Mouse (Mus musculus): ENCODE results near the gene Tmem132c. TPM values are rescaled to one million over a fixed set of nuclear protein-coding genes. Genes with fewer than 3 reads are reported as not detected.

Tmem132c gene
- polyA plus RNA-seq, 1 experiment from 2014 or later: 11.9 TPM

DNA sequence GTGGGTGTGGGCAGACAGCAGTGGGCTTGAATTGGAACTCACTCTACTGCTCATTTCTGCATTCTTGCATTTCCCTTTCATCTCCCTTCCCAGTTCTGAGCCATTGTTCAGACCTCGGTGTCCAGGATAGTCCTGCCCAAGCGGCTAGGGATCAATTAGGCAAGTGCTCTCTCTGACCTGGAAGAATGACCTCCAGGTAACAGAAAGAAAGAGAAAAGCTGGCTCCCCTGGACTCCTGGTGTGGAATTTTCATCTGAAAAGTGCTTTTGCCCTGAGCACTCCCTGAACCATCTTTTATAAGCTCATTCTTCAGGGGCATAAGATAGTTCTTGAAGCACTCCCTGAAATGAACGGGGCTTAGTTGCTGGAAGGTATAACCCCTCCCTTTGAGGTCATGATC, 228.7 kb downstream of the Tmem132c start:
- DNase-seq (ENCODE audit: low spot score): no peak
- WGBS: 72% methylated on average over 3 of the region's 3 CpGs
- Histone ChIP-seq H3K27me3 (ENCODE audit: insufficient read depth, poor library complexity, severe bottlenecking) (no peaks in the 10 kb centered on the region), H3K36me3 (no peaks in the 10 kb centered on the region), H3K4me1 (peaks cover 11% of the 10 kb centered on the region; the same call in 1 of the 2 replicates), H3K27ac (no peak overlapping the region), H3K9me3 (no peaks in the 10 kb centered on the region), H3K4me3 (no peak overlapping the region)

- H3K4me3 ChIP-seq: no peak overlapping the region
- H3K27me3 ChIP-seq (ENCODE audit: insufficient read depth, poor library complexity, severe bottlenecking): no peaks in the 10 kb centered on the region
- H3K27ac ChIP-seq: no peak overlapping the region
- H3K9me3 ChIP-seq: no peaks in the 10 kb centered on the region
- WGBS: 34% methylated on average over 5 of the region's 5 CpGs
- no peaks in the 10 kb centered on the region for H3K36me3 ChIP-seq
- peaks cover 11% of the 10 kb centered on the region; the same call in 1 of the 2 replicates for H3K4me1 ChIP-seq
- DNase-seq (ENCODE audit: low spot score): no peak
Measured at GRCm38 (mm10) chr5:127471902-127472301, 230.3 kb downstream of the Tmem132c start.

- DNase-seq (ENCODE audit: low spot score): no peak
- H3K27ac ChIP-seq: no peak overlapping the region
- no peaks in the 10 kb centered on the region for H3K9me3 ChIP-seq
- 20% methylated on average over 2 of the region's 2 CpGs for WGBS
- peaks cover 9% of the 10 kb centered on the region; the same call in 1 of the 2 replicates for H3K4me1 ChIP-seq
- no peak overlapping the region for H3K4me3 ChIP-seq
- H3K27me3 ChIP-seq (ENCODE audit: insufficient read depth, poor library complexity, severe bottlenecking): no peaks in the 10 kb centered on the region
- no peaks in the 10 kb centered on the region for H3K36me3 ChIP-seq
Measured at GRCm38 (mm10) chr5:127473706-127474105, 232.1 kb downstream of the Tmem132c start.

- H3K27me3 ChIP-seq (ENCODE audit: insufficient read depth, poor library complexity, severe bottlenecking): no peaks in the 10 kb centered on the region
- WGBS: 82% methylated on average over 6 of the region's 6 CpGs
- DNase-seq (ENCODE audit: low spot score): no peak
- H3K27ac ChIP-seq: no peak overlapping the region
- no peaks in the 10 kb centered on the region for H3K36me3 ChIP-seq
- H3K4me1 ChIP-seq: peaks cover 10% of the 10 kb centered on the region; the same call in 1 of the 2 replicates
- no peaks in the 10 kb centered on the region for H3K9me3 ChIP-seq
- H3K4me3 ChIP-seq: no peak overlapping the region
Measured at GRCm38 (mm10) chr5:127474856-127475255, 233.2 kb downstream of the Tmem132c start.

- Histone ChIP-seq H3K27ac (no peak overlapping the region), H3K9me3 (no peaks in the 10 kb centered on the region), H3K4me3 (no peak overlapping the region), H3K27me3 (ENCODE audit: insufficient read depth, poor library complexity, severe bottlenecking) (no peaks in the 10 kb centered on the region), H3K4me1 (peaks cover 10% of the 10 kb centered on the region; the same call in 1 of the 2 replicates), H3K36me3 (no peaks in the 10 kb centered on the region)
- DNase-seq (ENCODE audit: low spot score): no peak
- 39% methylated on average over 9 of the region's 9 CpGs for WGBS
Measured at GRCm38 (mm10) chr5:127477790-127478189, 236.2 kb downstream of the Tmem132c start.

DNA sequence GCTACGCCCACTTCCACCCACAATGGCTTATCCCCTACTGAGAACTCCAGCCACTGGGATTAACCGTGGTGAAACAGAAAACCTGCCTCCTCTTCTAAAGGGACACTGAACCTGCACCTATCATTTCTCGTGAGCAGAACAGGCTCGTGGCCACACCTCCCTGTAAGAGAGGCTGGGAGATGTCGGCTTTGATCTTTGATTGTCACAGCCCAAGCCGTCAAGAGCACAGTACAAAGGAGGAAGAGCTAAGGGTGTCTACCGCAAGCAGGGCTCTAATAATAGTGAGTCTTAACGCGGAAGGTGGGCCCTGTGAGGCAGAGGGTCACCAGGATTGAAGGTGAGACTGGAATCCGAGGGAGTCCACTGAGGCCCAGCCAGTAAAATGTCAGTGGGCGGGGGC, 236.7 kb downstream of the Tmem132c start:
- no peaks in the 10 kb centered on the region for H3K27me3 ChIP-seq (ENCODE audit: insufficient read depth, poor library complexity, severe bottlenecking)
- WGBS: 18% methylated on average over 11 of the region's 11 CpGs
- H3K9me3 ChIP-seq: no peaks in the 10 kb centered on the region
- H3K4me1 ChIP-seq: peaks cover 10% of the 10 kb centered on the region; the same call in 1 of the 2 replicates
- no peak overlapping the region for H3K4me3 ChIP-seq
- H3K27ac ChIP-seq: no peak overlapping the region
- no peaks in the 10 kb centered on the region for H3K36me3 ChIP-seq
- no peak for DNase-seq (ENCODE audit: low spot score)

GRCm38 (mm10) chr5:127480931-127481330, 239.3 kb downstream of the Tmem132c start:
- Histone ChIP-seq H3K4me1 (peaks cover 10% of the 10 kb centered on the region; the same call in 1 of the 2 replicates), H3K9me3 (no peaks in the 10 kb centered on the region), H3K27ac (no peak overlapping the region), H3K36me3 (no peaks in the 10 kb centered on the region), H3K27me3 (ENCODE audit: insufficient read depth, poor library complexity, severe bottlenecking) (no peaks in the 10 kb centered on the region), H3K4me3 (no peak overlapping the region)
- 78% methylated on average over 9 of the region's 9 CpGs for WGBS
- DNase-seq (ENCODE audit: low spot score): no peak

DNA sequence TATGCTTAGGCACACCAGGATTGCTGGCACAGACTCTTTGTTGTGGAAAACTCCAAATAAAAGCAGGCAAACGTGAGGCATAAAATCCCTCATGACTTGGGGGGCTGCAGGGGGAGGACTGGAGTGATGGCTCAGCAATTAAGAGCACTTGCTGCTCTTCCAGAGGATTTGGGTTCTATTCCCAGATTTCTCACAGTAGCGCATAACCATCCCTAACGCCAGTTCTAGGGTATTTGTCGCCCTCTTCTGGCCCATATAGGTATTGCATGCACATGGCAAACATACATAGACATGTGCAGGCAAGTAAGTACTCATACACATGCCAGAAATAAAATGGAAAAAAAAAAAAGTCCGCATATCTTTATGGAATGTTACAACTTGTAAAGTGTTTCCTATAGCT, 239.8 kb downstream of the Tmem132c start:
- Histone ChIP-seq H3K27me3 (ENCODE audit: insufficient read depth, poor library complexity, severe bottlenecking) (no peaks in the 10 kb centered on the region), H3K27ac (no peak overlapping the region), H3K9me3 (no peaks in the 10 kb centered on the region), H3K4me1 (peaks cover 10% of the 10 kb centered on the region; the same call in 1 of the 2 replicates), H3K4me3 (no peak overlapping the region), H3K36me3 (no peaks in the 10 kb centered on the region)
- 17% methylated on average over 5 of the region's 5 CpGs for WGBS
- DNase-seq (ENCODE audit: low spot score): no peak

DNA sequence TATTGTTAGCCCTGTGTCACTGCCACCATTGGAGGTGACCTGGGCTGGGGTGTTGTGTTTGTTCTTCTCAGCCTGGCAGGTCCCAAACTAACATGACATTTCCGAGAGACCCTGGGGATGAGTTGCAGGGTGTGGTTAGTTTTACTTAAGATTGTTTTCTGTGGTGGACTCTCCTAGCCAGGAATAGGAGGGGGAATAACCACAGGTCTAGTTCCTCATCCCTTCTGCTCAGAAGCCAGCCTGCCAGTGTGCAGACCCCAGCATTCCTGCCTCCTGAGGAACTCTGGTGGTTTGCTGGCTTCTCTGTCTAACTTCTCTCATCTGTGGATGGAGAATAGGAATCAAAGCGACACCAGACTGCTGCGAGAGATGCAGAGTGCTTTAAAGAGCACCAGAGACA, 240.7 kb downstream of the Tmem132c start:
- no peak for DNase-seq (ENCODE audit: low spot score)
- no peak overlapping the region for H3K27ac ChIP-seq
- H3K4me3 ChIP-seq: no peak overlapping the region
- 0 out of 2 replicates have a peak, but pooled peaks cover 2% of the 10 kb centered on the region for H3K9me3 ChIP-seq
- no peaks in the 10 kb centered on the region for H3K27me3 ChIP-seq (ENCODE audit: insufficient read depth, poor library complexity, severe bottlenecking)
- no peaks in the 10 kb centered on the region for H3K36me3 ChIP-seq
- 80% methylated on average over 3 of the region's 3 CpGs for WGBS
- H3K4me1 ChIP-seq: peaks cover 10% of the 10 kb centered on the region; the same call in 1 of the 2 replicates

DNA sequence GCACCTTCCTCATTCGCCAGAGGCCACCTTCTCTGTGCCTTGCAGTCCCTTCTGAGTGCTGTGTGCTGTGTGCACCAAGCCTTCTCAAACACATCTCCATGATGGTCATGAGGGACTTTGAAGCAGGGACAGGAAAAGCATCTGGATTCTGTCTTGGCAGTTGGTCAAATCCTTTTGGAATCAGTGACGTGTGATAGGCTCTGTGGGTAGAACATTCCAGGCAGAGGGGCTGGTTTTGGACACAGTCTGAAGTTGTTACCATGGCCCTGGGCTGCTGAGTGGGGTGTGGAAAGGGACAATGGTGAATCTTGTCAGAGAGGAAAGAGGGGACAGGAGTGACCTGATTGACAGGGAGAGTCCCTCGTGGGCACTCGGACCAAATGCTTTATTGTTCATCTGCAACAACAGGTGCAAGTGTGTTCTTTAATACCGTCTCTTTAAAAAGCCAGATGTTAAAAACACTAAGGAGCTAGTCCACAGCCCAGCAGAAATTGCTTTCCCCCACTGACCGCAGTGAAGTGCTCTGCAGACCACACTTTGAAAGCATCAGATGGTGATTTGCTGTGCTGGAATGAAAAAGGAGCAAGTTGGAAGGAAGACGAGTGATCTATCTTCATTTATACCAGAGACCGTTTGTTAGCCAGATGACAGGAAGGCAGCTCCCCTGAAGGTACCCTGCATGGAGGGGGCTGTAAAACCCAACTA, 242.5 kb downstream of the Tmem132c start:
- Histone ChIP-seq H3K4me3 (no peak overlapping the region), H3K27ac (no peak overlapping the region), H3K27me3 (ENCODE audit: insufficient read depth, poor library complexity, severe bottlenecking) (no peaks in the 10 kb centered on the region), H3K4me1 (no peaks in the 10 kb centered on the region), H3K36me3 (no peaks in the 10 kb centered on the region), H3K9me3 (0 out of 2 replicates have a peak, but pooled peaks cover 2% of the 10 kb centered on the region)
- DNase-seq (ENCODE audit: low spot score): no peak
- WGBS: 62% methylated on average over 8 of the region's 8 CpGs

GRCm38 (mm10) chr5:127484813-127485486, 243.3 kb downstream of the Tmem132c start:
- Histone ChIP-seq H3K4me3 (no peak overlapping the region), H3K36me3 (no peaks in the 10 kb centered on the region), H3K9me3 (0 out of 2 replicates have a peak, but pooled peaks cover 2% of the 10 kb centered on the region), H3K4me1 (no peaks in the 10 kb centered on the region), H3K27me3 (ENCODE audit: insufficient read depth, poor library complexity, severe bottlenecking) (no peaks in the 10 kb centered on the region), H3K27ac (peak overlapping the region; percentile 36; the same call in 1 of the 2 replicates)
- no peak for DNase-seq (ENCODE audit: low spot score)
- WGBS: 59% methylated on average over 13 of the region's 13 CpGs

- Histone ChIP-seq H3K27me3 (ENCODE audit: insufficient read depth, poor library complexity, severe bottlenecking) (no peaks in the 10 kb centered on the region), H3K4me1 (no peaks in the 10 kb centered on the region), H3K4me3 (no peak overlapping the region), H3K27ac (no peak overlapping the region), H3K36me3 (no peaks in the 10 kb centered on the region), H3K9me3 (0 out of 2 replicates have a peak, but pooled peaks cover 2% of the 10 kb centered on the region)
- 82% methylated on average over 6 of the region's 6 CpGs for WGBS
- no peak for DNase-seq (ENCODE audit: low spot score)
Measured at GRCm38 (mm10) chr5:127487190-127487589, 245.6 kb downstream of the Tmem132c start.

DNA sequence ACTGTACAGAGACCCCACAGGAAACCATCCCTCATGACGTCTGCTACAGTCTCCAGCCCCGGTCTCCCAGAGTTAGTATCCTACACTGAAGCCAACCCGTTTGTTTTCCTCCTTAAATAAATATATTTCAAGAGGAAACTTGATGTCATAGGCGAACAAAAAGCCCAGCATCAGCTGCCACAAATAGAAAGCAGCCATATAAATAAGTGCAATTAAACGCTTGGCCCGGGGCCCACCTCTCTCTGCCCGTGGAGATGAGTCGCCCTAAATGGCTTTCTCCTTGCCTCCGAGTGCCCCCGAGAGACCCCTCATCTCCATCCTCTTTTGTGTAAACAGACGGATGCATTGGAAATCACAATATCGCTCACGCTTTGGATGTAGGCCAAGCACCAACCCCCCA, 247.1 kb downstream of the Tmem132c start:
- Histone ChIP-seq H3K36me3 (no peaks in the 10 kb centered on the region), H3K9me3 (0 out of 2 replicates have a peak, but pooled peaks cover 2% of the 10 kb centered on the region), H3K4me3 (no peak overlapping the region), H3K27ac (no peak overlapping the region), H3K4me1 (no peaks in the 10 kb centered on the region), H3K27me3 (ENCODE audit: insufficient read depth, poor library complexity, severe bottlenecking) (no peaks in the 10 kb centered on the region)
- 89% methylated on average over 13 of the region's 13 CpGs for WGBS
- no peak for DNase-seq (ENCODE audit: low spot score)

Measured in heart, embryonic 10.5 days (tissue).